Mouse (Mus musculus): ENCODE results near the gene Prune1. TPM values are rescaled to one million over a fixed set of nuclear protein-coding genes. Genes with fewer than 3 reads are reported as not detected.

Prune1 gene
- total and polyA plus RNA-seq, 3 experiments, result 8.4 to 9.1 (median 8.5) TPM

DNA sequence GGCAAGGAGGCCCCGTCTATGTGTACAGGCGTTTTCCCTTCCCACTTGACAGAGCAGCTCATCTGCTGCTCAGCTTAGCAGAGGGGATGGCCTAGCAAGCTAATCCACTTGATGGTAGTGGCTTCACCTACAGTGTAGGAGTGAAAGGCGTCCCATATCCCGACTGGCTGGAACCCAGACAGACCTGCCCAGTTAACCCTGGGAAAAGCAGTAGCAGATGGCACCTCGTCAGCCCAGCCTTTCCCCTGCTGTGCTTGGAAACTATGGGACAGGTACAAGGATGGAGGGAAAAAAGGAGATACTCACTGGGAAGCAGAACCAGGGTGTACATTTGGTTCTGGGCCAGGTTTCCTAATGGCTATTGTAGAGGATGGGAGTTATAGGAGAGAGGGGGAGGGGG lies 31.5 kb downstream of the Prune1 start:
- peaks cover 0 to 4% of the 10 kb centered on the region in 2 experiments; a peak in 2 of 4 replicates for H3K4me1 ChIP-seq (ENCODE audit: control insufficient read depth in 1 of 2, insufficient read depth in 2 of 2)
- H3K79me2 ChIP-seq (replicated peaks; ENCODE audit: control insufficient read depth, extremely low read depth, insufficient read depth, poor library complexity, severe bottlenecking), result no peaks in the 10 kb centered on the region
- no peak overlapping the region for H3K27ac ChIP-seq (ENCODE audit: insufficient read depth, low read depth)
- DNase-seq (ENCODE audit: extremely low read depth), result no peak
- no peak overlapping the region for H3K9ac ChIP-seq (ENCODE audit: insufficient read depth, low read depth)
- H3K9me3 ChIP-seq (replicated peaks; ENCODE audit: low read length), result no peaks in the 10 kb centered on the region
- H3K4me2 ChIP-seq (ENCODE audit: insufficient read depth, low read depth, poor library complexity, severe bottlenecking), result no peak overlapping the region
- H3K27me3 ChIP-seq (replicated peaks), result no peaks in the 10 kb centered on the region
- TF ChIP-seq UBTF (IDR thresholded peaks at IDR 0.05; ENCODE audit: low read depth, low read length) (no peak), TBP (conservative IDR thresholded peaks at IDR 0.05; ENCODE audit: low read depth, low read length) (no peak), EP300 (IDR thresholded peaks at IDR 0.05; ENCODE audit: low read length) (no peak)
- H3K36me3 ChIP-seq (replicated peaks in 1 of 2; ENCODE audit: control insufficient read depth in 1 of 2, insufficient read depth in 1 of 2, low read length in 1 of 2), result peaks cover 7 to 23% of the 10 kb centered on the region in 2 experiments
- dilution Hi-C loops (cut with MboI; ENCODE audit: extremely low pct_ligation_motif_present, extremely low pct_unique_long_range_greater_than_20kb, low sequenced_read_pairs) (no loop called here), in situ Hi-C loops (cut with MboI; ENCODE audit: low pct_ligation_motif_present, low pct_unique_long_range_greater_than_20kb, low sequenced_read_pairs) (no loop called here)
- no peak overlapping the region for H3K4me3 ChIP-seq (replicated peaks in 1 of 3; ENCODE audit: low read depth in 2 of 3, low read length in 2 of 3, poor library complexity in 1 of 3)

DNA sequence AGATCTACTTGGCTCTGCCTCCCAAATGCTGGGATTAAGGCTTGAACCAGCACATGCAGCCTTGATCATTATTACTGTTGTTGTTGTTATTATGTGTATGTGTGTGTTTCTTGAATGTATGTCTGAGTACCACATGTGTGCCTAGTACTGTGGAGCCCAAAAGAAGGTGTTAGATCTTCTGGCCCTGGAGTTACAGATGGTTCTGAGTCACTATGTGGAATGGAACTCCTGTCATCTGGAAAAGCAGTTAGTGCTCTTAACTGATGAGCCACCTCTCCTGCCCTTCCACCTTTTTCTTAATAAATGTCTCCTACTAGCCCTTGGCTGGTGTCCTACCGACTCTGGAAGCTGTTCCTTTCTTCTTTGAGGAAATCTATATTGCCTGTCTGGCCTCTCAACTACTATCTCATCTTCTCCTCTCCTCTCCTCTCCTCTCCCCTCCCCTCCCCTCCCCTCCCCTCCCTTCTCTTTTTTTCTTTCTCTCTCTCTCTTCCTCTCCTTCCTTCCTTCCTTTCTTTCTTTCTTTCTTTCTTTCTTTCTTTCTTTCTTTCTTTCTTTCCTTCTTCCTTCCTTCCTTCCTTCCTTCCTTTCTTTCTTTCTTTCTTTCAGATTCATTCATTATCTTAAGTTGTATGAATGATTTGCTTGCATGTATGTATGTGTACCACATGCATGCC lies 34.1 kb downstream of the Prune1 start:
- dilution Hi-C loops (cut with MboI; ENCODE audit: extremely low pct_ligation_motif_present, extremely low pct_unique_long_range_greater_than_20kb, low sequenced_read_pairs) (no loop called here), in situ Hi-C loops (cut with MboI; ENCODE audit: low pct_ligation_motif_present, low pct_unique_long_range_greater_than_20kb, low sequenced_read_pairs) (no loop called here)
- no peak for DNase-seq (ENCODE audit: extremely low read depth)

DNA sequence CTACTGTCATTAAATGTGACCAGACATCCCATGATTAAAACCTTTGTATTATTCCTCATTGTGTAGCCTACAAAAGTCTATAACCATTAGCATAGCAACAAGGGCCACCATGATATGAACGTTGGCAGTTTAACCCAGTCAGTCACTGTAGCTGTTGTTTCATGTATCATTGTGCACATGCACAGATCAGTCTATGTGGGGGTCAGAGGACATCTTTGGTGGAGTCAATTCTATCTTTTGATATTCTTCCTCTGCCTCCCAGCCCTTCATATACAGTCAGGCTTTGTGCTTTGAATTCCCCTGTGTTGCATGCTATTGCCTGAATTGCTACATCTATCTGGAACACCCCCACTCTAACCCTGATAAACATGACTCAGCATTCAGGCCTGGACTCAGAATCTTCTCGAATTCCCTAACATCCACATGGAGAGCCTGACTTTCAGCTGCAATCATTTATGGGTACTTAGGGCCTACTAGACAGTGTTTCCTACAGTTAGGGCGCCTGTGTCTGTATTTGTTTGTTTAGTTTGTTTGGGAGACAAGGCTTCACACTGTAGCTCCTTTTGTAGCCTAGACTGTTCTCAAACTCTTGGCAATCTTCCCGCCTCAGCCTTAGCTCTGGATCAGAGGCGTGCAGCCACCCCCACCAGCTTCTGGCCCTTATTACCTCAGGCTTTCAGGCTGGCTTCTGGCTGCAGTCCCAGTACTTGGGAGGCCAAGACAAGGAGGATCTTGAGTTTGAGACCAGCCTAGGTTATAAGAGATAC lies 35.2 kb downstream of the Prune1 start:
- Histone ChIP-seq H3K27me3 (replicated peaks) (no peaks in the 10 kb centered on the region), H3K9me3 (replicated peaks; ENCODE audit: low read length) (no peaks in the 10 kb centered on the region), H3K9ac (ENCODE audit: insufficient read depth, low read depth) (no peak overlapping the region), H3K27ac (ENCODE audit: insufficient read depth, low read depth) (no peak overlapping the region), H3K36me3 (replicated peaks in 1 of 2; ENCODE audit: control insufficient read depth in 1 of 2, insufficient read depth in 1 of 2, low read length in 1 of 2) (peaks cover 0 to 11% of the 10 kb centered on the region in 2 experiments), H3K4me1 (ENCODE audit: control insufficient read depth in 1 of 2, insufficient read depth in 2 of 2) (peaks cover 0 to 4% of the 10 kb centered on the region in 2 experiments; a peak in 2 of 4 replicates), H3K4me3 (replicated peaks in 1 of 3; ENCODE audit: low read depth in 2 of 3, low read length in 2 of 3, poor library complexity in 1 of 3) (no peak overlapping the region), H3K4me2 (ENCODE audit: insufficient read depth, low read depth, poor library complexity, severe bottlenecking) (no peak overlapping the region), H3K79me2 (replicated peaks; ENCODE audit: control insufficient read depth, extremely low read depth, insufficient read depth, poor library complexity, severe bottlenecking) (no peaks in the 10 kb centered on the region)
- TF ChIP-seq JUN (IDR thresholded peaks at IDR 0.05; ENCODE audit: insufficient read depth, low read depth, low read length), result no peak
- TF ChIP-seq NRF1 (IDR thresholded peaks at IDR 0.05; ENCODE audit: low read depth, low read length), result no peak
- TF ChIP-seq SMC3 (IDR thresholded peaks at IDR 0.05; ENCODE audit: low read depth, low read length), result no peak
- no peak for TF ChIP-seq SIN3A (IDR thresholded peaks at IDR 0.05; ENCODE audit: low read length)
- TF ChIP-seq NELFE (IDR thresholded peaks at IDR 0.05; ENCODE audit: low read depth, low read length), result no peak
- TF ChIP-seq MAFK (IDR thresholded peaks at IDR 0.05; ENCODE audit: insufficient replicate concordance, low read length), result no peak
- TF ChIP-seq TBP (conservative IDR thresholded peaks at IDR 0.05; ENCODE audit: low read depth, low read length), result no peak
- no peak for TF ChIP-seq POLR2AphosphoS2 (IDR thresholded peaks at IDR 0.05; ENCODE audit: low read depth, low read length)
- no peak for TF ChIP-seq MAZ (IDR thresholded peaks at IDR 0.05; ENCODE audit: low read depth, low read length)
- no peak for TF ChIP-seq IRF4 (IDR thresholded peaks at IDR 0.05; ENCODE audit: low read depth, low read length)
- TF ChIP-seq CHD2 (IDR thresholded peaks at IDR 0.05; ENCODE audit: low read length), result no peak
- TF ChIP-seq CHD1 (IDR thresholded peaks at IDR 0.05; ENCODE audit: low read depth, low read length), result no peak
- TF ChIP-seq USF2 (conservative IDR thresholded peaks at IDR 0.05; ENCODE audit: low read depth, low read length), result no peak
- TF ChIP-seq PAX5 (IDR thresholded peaks at IDR 0.05; ENCODE audit: low read length), result no peak
- no peak for TF ChIP-seq KAT2A (IDR thresholded peaks at IDR 0.05; ENCODE audit: insufficient replicate concordance, low read length)
- TF ChIP-seq UBTF (IDR thresholded peaks at IDR 0.05; ENCODE audit: low read depth, low read length), result no peak
- no peak for TF ChIP-seq RCOR1 (conservative IDR thresholded peaks at IDR 0.05; ENCODE audit: low read depth, low read length)
- TF ChIP-seq USF1 (IDR thresholded peaks at IDR 0.05; ENCODE audit: low read depth, low read length), result no peak
- no peak for TF ChIP-seq ETS1 (conservative IDR thresholded peaks at IDR 0.05; ENCODE audit: low read depth, low read length)
- TF ChIP-seq MYC (IDR thresholded peaks at IDR 0.05; ENCODE audit: low read depth, low read length), result no peak
- DNase-seq (ENCODE audit: extremely low read depth), result no peak
- dilution Hi-C loops (cut with MboI; ENCODE audit: extremely low pct_ligation_motif_present, extremely low pct_unique_long_range_greater_than_20kb, low sequenced_read_pairs), result no loop called here
- in situ Hi-C loops (cut with MboI; ENCODE audit: low pct_ligation_motif_present, low pct_unique_long_range_greater_than_20kb, low sequenced_read_pairs), result no loop called here

More for the DNA sequence above, 34.1 kb downstream of the Prune1 start:
- Histone ChIP-seq H3K9me3 (replicated peaks; ENCODE audit: low read length) (no peaks in the 10 kb centered on the region), H3K4me2 (ENCODE audit: insufficient read depth, low read depth, poor library complexity, severe bottlenecking) (no peak overlapping the region), H3K79me2 (replicated peaks; ENCODE audit: control insufficient read depth, extremely low read depth, insufficient read depth, poor library complexity, severe bottlenecking) (no peaks in the 10 kb centered on the region), H3K36me3 (replicated peaks in 1 of 2; ENCODE audit: control insufficient read depth in 1 of 2, insufficient read depth in 1 of 2, low read length in 1 of 2) (peaks cover 0 to 11% of the 10 kb centered on the region in 2 experiments), H3K9ac (ENCODE audit: insufficient read depth, low read depth) (no peak overlapping the region), H3K27ac (ENCODE audit: insufficient read depth, low read depth) (no peak overlapping the region), H3K27me3 (replicated peaks) (no peaks in the 10 kb centered on the region), H3K4me1 (ENCODE audit: control insufficient read depth in 1 of 2, insufficient read depth in 2 of 2) (peaks cover 0 to 4% of the 10 kb centered on the region in 2 experiments; a peak in 2 of 4 replicates), H3K4me3 (replicated peaks in 1 of 3; ENCODE audit: low read depth in 2 of 3, low read length in 2 of 3, poor library complexity in 1 of 3) (no peak overlapping the region)
- TF ChIP-seq NELFE (IDR thresholded peaks at IDR 0.05; ENCODE audit: low read depth, low read length) (no peak), NRF1 (IDR thresholded peaks at IDR 0.05; ENCODE audit: low read depth, low read length) (no peak), CHD1 (IDR thresholded peaks at IDR 0.05; ENCODE audit: low read depth, low read length) (no peak), ZC3H11A (IDR thresholded peaks at IDR 0.05; ENCODE audit: low read depth, low read length) (no peak)
